Mouse (Mus musculus): ENCODE data around the gene Zdhhc17. TPM values are rescaled to one million over a fixed set of nuclear protein-coding genes. Genes with fewer than 3 reads are reported as not detected.

Gene Zdhhc17
- 10 to 100 TPM; 54.9 to 61.2 TPM for total RNA-seq (2023)

DNA sequence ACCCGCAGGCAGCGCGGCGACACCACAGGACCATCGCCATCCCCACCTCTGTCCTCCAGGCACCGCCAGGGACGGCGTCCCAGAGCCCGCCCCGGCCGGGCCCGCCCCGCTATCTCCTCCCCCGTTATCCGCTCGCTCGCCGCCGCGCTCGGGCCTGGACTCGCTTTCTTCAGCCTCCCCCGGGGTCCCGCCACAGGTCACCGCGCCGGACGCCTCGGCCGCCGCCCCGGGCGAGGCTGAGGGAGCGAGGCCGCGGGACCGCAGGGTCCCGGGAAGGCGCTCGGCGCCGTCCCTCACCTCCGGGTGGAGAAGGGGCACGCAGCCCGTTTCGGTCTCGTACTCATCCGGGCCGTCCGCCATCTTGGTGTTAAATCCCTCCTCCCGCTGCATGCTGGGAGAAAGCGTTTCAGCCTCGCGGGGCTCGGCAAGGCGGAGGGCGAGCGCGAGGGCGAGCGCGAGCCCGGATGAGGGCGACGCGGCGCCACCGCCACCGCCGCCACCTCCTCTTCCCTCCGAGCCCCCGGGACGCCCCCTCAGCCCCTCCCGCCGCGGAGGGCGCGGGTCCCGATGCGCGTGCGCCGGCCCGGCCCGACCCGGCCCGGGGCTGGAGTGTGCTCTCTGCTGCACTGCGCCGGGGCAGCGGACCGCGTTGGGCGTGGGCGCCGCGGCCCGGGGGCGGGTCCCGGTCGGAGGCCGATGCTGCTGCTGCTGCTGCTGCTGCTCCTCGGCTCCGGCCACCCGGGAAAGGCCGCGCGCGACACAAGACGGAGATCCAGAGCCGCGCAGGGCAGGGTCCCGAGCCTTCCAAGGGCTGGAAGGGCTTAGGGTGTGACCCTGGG lies at the start of gene Zdhhc17:
Zdhhc17 (minus strand) TSS at position 500 of the 839 bp plus-strand sequence.

DNA sequence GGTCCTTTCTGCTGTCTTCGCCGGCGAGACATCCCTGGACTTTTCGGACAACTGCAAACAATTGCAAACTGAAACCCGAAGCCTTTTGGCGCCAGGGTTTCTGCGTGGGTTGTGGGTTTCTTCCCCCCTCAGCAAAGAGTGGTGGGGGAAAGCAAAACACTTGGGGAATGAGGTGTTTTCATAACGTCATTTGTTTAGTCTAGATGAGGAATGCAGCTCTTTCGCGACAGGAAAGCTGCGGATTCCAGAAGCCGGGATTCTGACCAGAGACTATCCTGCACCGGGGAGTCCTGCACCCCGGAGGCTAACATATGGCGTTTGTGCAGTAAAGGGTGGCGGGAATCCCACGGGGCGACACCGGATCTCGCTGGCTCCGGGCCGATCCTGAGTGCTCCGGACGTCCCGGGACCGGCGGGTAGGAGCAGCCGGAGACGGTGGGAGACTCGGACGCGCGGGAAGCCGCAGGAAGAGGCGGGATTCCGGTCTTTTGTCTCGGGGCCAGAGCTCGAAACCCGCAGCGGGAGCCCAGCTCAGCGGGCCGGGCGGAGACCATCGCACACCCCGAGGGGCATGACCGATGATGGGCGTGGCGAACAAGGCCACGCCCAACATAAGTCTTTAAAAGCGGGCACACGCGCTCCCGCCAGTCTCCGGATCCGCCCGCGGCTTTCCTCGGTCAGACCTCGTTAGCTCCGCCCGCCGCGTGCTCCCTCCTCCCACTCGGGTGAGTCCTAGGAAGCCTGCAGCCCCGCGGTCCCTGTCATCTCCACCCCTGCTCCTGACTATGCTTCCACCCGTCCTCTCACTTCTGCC lies 90.2 kb downstream of the Zdhhc17 start, which contains the start of gene Csrp2:
Csrp2 (plus strand) TSS at position 259 of the 813 bp plus-strand sequence.

Other genes starting within 250 kb of the Zdhhc17 start
- gene Csrp2, start 90.4 kb downstream of the Zdhhc17 start, total RNA-seq (2023): under 1 TPM in 1 of 2 experiments, not detected in 1; 0.79 TPM
- 10 to 100 TPM; 72.4 to 78.7 TPM for gene Osbpl8, start 154.6 kb upstream of the Zdhhc17 start, total RNA-seq (2023)

Measured in T-cell, adult 66 days (primary cell).